Mouse (Mus musculus) heart, embryonic 13.5 days (tissue): ENCODE results near the gene Lrrc10b. TPM values are rescaled to one million over a fixed set of nuclear protein-coding genes. Genes with fewer than 3 reads are reported as not detected.
A peak's percentile ranks its signal among the peaks of the same experiment; 100 is the strongest.

ENCODE experiments used
- ATAC-seq: fragments of 200-750 bp; cut with Nextera tagmentation; 2 replicates; pipeline ENCODE4 v1.8.0; 2017; ENCODE audit warnings: moderate TSS enrichment; ENCODE audit not compliant: insufficient number of reproducible peaks, low FRiP score, low TSS enrichment; ENCODE audit errors: extremely low read depth
- H3K27ac ChIP-seq: fragments of 300-500 bp; sonication (generic); replicated peaks from 2 replicates; pipeline ENCODE4 v1.5.1; 2015; ENCODE audit warnings: moderate library complexity, mild to moderate bottlenecking, inconsistent platforms
- H3K27me3 ChIP-seq: fragments of 300-500 bp; sonication (generic); replicated peaks from 2 replicates; pipeline ENCODE4 v1.6.1; 2015; ENCODE audit warnings: mild to moderate bottlenecking, inconsistent platforms
- H3K36me3 ChIP-seq: fragments of 300-500 bp; sonication (generic); 2 replicates; pipeline ENCODE4 v1.6.1; 2015; ENCODE audit warnings: mild to moderate bottlenecking, inconsistent platforms
- H3K4me1 ChIP-seq: fragments of 300-500 bp; sonication (generic); 2 replicates; pipeline ENCODE4 v1.6.1; 2015; ENCODE audit warnings: inconsistent platforms
- H3K4me2 ChIP-seq: fragments of 300-500 bp; sonication (generic); 2 replicates; pipeline ENCODE4 v1.6.1; 2015; ENCODE audit warnings: inconsistent platforms, mild to moderate bottlenecking, moderate library complexity
- H3K4me3 ChIP-seq: fragments of 300-500 bp; sonication (generic); 2 replicates; pipeline ENCODE4 v1.5.1; 2015; ENCODE audit warnings: moderate library complexity, mild to moderate bottlenecking, inconsistent platforms
- H3K9ac ChIP-seq: fragments of 300-500 bp; sonication (generic); 2 replicates; pipeline ENCODE4 v1.6.1; 2015; ENCODE audit warnings: inconsistent platforms, mild to moderate bottlenecking, moderate library complexity
- H3K9me3 ChIP-seq: fragments of 300-500 bp; sonication (generic); 2 replicates; pipeline ENCODE4 v1.6.1; 2016; ENCODE audit warnings: inconsistent platforms
- WGBS: fragments of 180-500 bp; shearing (Covaris S2); methylation state at CpG from one replicate; pipeline ENCODE4 v1.1.7; 2015; ENCODE audit warnings: mixed read lengths; 5-methylcytosine and 5-hydroxymethylcytosine counted together
- polyA plus RNA-seq: library from polyadenylated mRNA; unstranded; fragments of >200 nt; fragmentation: Nextera tagmentation; extraction: Ambion mirVana; gene quantifications from 2 replicates; pipeline ENCODE4 v1.2.1, GENCODE M21; 2015

Lrrc10b gene
- polyA plus RNA-seq, 1 experiment from 2014 or later = 0.11 TPM

- Histone ChIP-seq H3K9me3 (no peaks in the 10 kb centered on the region), H3K4me3 (no peak overlapping the region), H3K4me2 (no peak overlapping the region), H3K36me3 (no peaks in the 10 kb centered on the region), H3K4me1 (peaks cover 48% of the 10 kb centered on the region), H3K9ac (no peak overlapping the region), H3K27me3 (peaks cover 84% of the 10 kb centered on the region), H3K27ac (no peak overlapping the region)
- WGBS = 51% methylated on average over 13 of the region's 13 CpGs
- ATAC-seq = no peak
Observed at GRCm38 (mm10) chr19:10425484-10426270, 31.6 kb downstream of the Lrrc10b start.

GRCm38 (mm10) chr19:10424751-10425150 is 32.5 kb downstream of the Lrrc10b start:
- Histone ChIP-seq H3K4me1 (peaks cover 39% of the 10 kb centered on the region), H3K36me3 (no peaks in the 10 kb centered on the region), H3K27ac (no peak overlapping the region), H3K4me2 (no peak overlapping the region), H3K9ac (no peak overlapping the region), H3K9me3 (no peaks in the 10 kb centered on the region), H3K4me3 (no peak overlapping the region), H3K27me3 (peaks cover 78% of the 10 kb centered on the region)
- 62% methylated on average over 1 of the region's 1 CpGs for WGBS
- no peak for ATAC-seq

GRCm38 (mm10) chr19:10421986-10422976 is 35.0 kb downstream of the Lrrc10b start:
- ATAC-seq = no peak
- H3K4me1 ChIP-seq = peaks cover 42% of the 10 kb centered on the region
- peak overlapping the region; percentile 44 for H3K4me3 ChIP-seq

GRCm38 (mm10) chr19:10417436-10417835 is 39.8 kb downstream of the Lrrc10b start:
- Histone ChIP-seq H3K9ac (peak overlapping the region; percentile 59), H3K27ac (peak overlapping the region; percentile 97), H3K4me2 (peak overlapping the region; percentile 61), H3K4me3 (peak overlapping the region; percentile 13; the same call in 1 of the 2 replicates), H3K4me1 (peaks cover 53% of the 10 kb centered on the region), H3K36me3 (no peaks in the 10 kb centered on the region), H3K9me3 (no peaks in the 10 kb centered on the region), H3K27me3 (peaks cover 40% of the 10 kb centered on the region)
- peak; percentile 33; the same call in 1 of the 2 replicates for ATAC-seq
- WGBS = 33% methylated on average over 12 of the region's 12 CpGs

More at GRCm38 (mm10) chr19:10421986-10422976, 35.0 kb downstream of the Lrrc10b start:
- no peak overlapping the region for H3K27ac ChIP-seq
- H3K9ac ChIP-seq = peak overlapping the region; percentile 75
- H3K4me2 ChIP-seq = peak overlapping the region; percentile 74
- H3K9me3 ChIP-seq = no peaks in the 10 kb centered on the region
- peaks cover 67% of the 10 kb centered on the region for H3K27me3 ChIP-seq
- no peaks in the 10 kb centered on the region for H3K36me3 ChIP-seq
- WGBS = 2% methylated on average over 53 of the region's 53 CpGs

- no peaks in the 10 kb centered on the region for H3K9me3 ChIP-seq
- peak overlapping the region; percentile 97 for H3K27ac ChIP-seq
- ATAC-seq = peak; percentile 62
- peaks cover 48% of the 10 kb centered on the region for H3K4me1 ChIP-seq
- peak overlapping the region; percentile 61 for H3K4me2 ChIP-seq
- H3K36me3 ChIP-seq = no peaks in the 10 kb centered on the region
- WGBS = 38% methylated on average over 8 of the region's 8 CpGs
- peaks cover 44% of the 10 kb centered on the region for H3K27me3 ChIP-seq
- peak overlapping the region; percentile 59 for H3K9ac ChIP-seq
- H3K4me3 ChIP-seq = no peak overlapping the region
Observed at GRCm38 (mm10) chr19:10416889-10417288, 40.4 kb downstream of the Lrrc10b start.

- Histone ChIP-seq H3K9ac (no peak overlapping the region), H3K27me3 (peaks cover 42% of the 10 kb centered on the region), H3K36me3 (no peaks in the 10 kb centered on the region), H3K9me3 (no peaks in the 10 kb centered on the region), H3K4me1 (peaks cover 42% of the 10 kb centered on the region), H3K4me3 (no peak overlapping the region), H3K4me2 (no peak overlapping the region), H3K27ac (no peak overlapping the region)
- WGBS = 56% methylated on average over 5 of the region's 5 CpGs
- no peak for ATAC-seq
Observed at GRCm38 (mm10) chr19:10415508-10415907, 41.8 kb downstream of the Lrrc10b start.

- Histone ChIP-seq H3K36me3 (no peaks in the 10 kb centered on the region), H3K4me3 (peak overlapping the region; percentile 31), H3K27me3 (peaks cover 43% of the 10 kb centered on the region), H3K4me2 (peak overlapping the region; percentile 57), H3K9me3 (no peaks in the 10 kb centered on the region), H3K9ac (peak overlapping the region; percentile 58; the same call in 1 of the 2 replicates), H3K27ac (no peak overlapping the region), H3K4me1 (peaks cover 42% of the 10 kb centered on the region)
- no peak for ATAC-seq
- 4% methylated on average over 16 of the region's 19 CpGs for WGBS
Observed at GRCm38 (mm10) chr19:10413701-10414242, 43.5 kb downstream of the Lrrc10b start.

Other genes with a start within 250 kb of the Lrrc10b start
- 8.4 and 11.1 TPM in 2 replicates for gene Myrf, start 216.7 kb downstream of the Lrrc10b start, polyA plus RNA-seq
- gene Dagla, start 152.6 kb downstream of the Lrrc10b start, polyA plus RNA-seq = 0.96 and 0.99 TPM in 2 replicates
- 0.43 and 0.61 TPM in 2 replicates for gene Syt7, start 68.4 kb downstream of the Lrrc10b start, polyA plus RNA-seq
- gene Ppp1r32, start 25.5 kb upstream of the Lrrc10b start, polyA plus RNA-seq = 0.10 and 0.19 TPM in 2 replicates
- 27.3 and 29.9 TPM in 2 replicates for gene Cpsf7, start 67.8 kb upstream of the Lrrc10b start, polyA plus RNA-seq
- 52.4 and 53.9 TPM in 2 replicates for gene Sdhaf2, start 68.7 kb upstream of the Lrrc10b start, polyA plus RNA-seq
- gene Tmem216, start 98.8 kb upstream of the Lrrc10b start, polyA plus RNA-seq = 18.0 and 19.8 TPM in 2 replicates
- 10.9 and 12.3 TPM in 2 replicates for gene Cyb561a3, start 119.7 kb upstream of the Lrrc10b start, polyA plus RNA-seq
- gene Tmem138, start 119.9 kb upstream of the Lrrc10b start, polyA plus RNA-seq = 27.1 and 28.0 TPM in 2 replicates
- gene Ddb1, start 147.9 kb upstream of the Lrrc10b start, polyA plus RNA-seq = 252 and 255 TPM in 2 replicates
- gene Tkfc, start 148.2 kb upstream of the Lrrc10b start, polyA plus RNA-seq = 9.1 and 11.0 TPM in 2 replicates
- gene Vwce, start 176.7 kb upstream of the Lrrc10b start, polyA plus RNA-seq = 0.59 TPM in 2 replicates
- not detected in 2 replicates for gene Pga5, start 220.6 kb upstream of the Lrrc10b start, polyA plus RNA-seq
- gene Vps37c, start 231.3 kb upstream of the Lrrc10b start, polyA plus RNA-seq = 28.4 and 30.3 TPM in 2 replicates